Mouse (Mus musculus): ENCODE measurements at regions not wholly inside any gene's neighbourhood (a gene's known extent, or its start where the extent isn't known, plus 50 kb on each side); places are given as distances from the start of the nearest gene placed in this dataset.

DNA sequence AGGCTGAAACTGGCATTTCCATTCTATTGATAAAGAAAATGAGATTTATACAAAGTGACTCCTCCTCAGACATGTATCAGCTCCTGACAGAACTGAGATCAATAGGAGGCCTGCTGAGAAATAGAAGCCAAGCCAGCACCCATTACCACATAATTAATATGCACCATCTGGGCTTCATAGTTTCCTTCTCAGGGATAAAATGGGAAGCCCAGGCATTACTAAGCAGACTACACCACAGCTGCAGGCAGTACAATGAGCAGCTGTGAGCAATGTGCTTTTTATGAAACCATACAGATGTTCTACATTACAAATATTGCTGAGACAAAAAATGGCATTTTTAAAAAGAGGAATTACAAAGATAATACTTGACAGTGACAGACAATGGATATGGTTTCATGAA, 950.1 kb downstream of the Otol1 start:
- Histone ChIP-seq H3K4me3 (ENCODE audit: low read depth, low read length) (no peak overlapping the region), H3K36me3 (ENCODE audit: insufficient read depth, low read length) (no peaks in the 10 kb centered on the region), H3K27ac (ENCODE audit: low read depth, low read length) (no peak overlapping the region), H3K4me2 (ENCODE audit: low read depth, low read length, poor library complexity, severe bottlenecking) (no peak overlapping the region), H3K9me3 (ENCODE audit: low read length) (no peaks in the 10 kb centered on the region), H3K9ac (replicated peaks; ENCODE audit: low read length, poor library complexity, severe bottlenecking) (no peak overlapping the region), H3K27me3 (ENCODE audit: insufficient read depth, low read length) (no peaks in the 10 kb centered on the region), H3K4me1 (ENCODE audit: insufficient read depth, low read length) (no peaks in the 10 kb centered on the region)
- DNase-seq (ENCODE audit: low spot score) (peak; percentile 5), ATAC-seq (ENCODE audit: low FRiP score) (no peak)
- no peak for TF ChIP-seq CTCF (IDR thresholded peaks at IDR 0.05)

DNA sequence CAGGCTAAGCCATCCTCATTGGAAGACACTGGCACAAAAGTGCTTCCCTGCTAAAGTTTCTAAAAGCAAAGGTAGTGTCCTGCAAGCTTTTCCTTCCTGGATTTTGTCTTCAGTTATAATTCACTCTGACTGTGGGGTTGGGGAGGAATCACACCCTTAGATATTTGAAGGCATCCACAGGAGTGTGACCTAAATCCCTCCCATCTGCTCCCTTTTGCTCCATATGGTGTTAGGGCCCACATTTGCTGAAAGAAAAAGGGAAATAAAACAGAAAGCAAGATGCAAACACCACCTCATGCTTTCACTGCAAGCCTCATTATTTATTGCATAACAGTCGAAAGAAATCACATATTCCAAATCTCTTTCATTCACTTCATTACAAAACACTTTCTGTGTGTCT, 955.1 kb downstream of the Otol1 start:
- H3K4me1 ChIP-seq (ENCODE audit: insufficient read depth, low read length): no peaks in the 10 kb centered on the region
- TF ChIP-seq CTCF (IDR thresholded peaks at IDR 0.05): no peak
- no peak overlapping the region for H3K9ac ChIP-seq (replicated peaks; ENCODE audit: low read length, poor library complexity, severe bottlenecking)
- H3K4me3 ChIP-seq (ENCODE audit: low read depth, low read length): no peak overlapping the region
- no peak overlapping the region for H3K4me2 ChIP-seq (ENCODE audit: low read depth, low read length, poor library complexity, severe bottlenecking)
- no peak for DNase-seq (ENCODE audit: low spot score)
- ATAC-seq (ENCODE audit: low FRiP score): no peak
- no peaks in the 10 kb centered on the region for H3K27me3 ChIP-seq (ENCODE audit: insufficient read depth, low read length)
- WGBS: 84% methylated on average over 1 of the region's 1 CpGs
- H3K9me3 ChIP-seq (ENCODE audit: low read length): no peaks in the 10 kb centered on the region
- no peak overlapping the region for H3K27ac ChIP-seq (ENCODE audit: low read depth, low read length)
- no peaks in the 10 kb centered on the region for H3K36me3 ChIP-seq (ENCODE audit: insufficient read depth, low read length)

DNA sequence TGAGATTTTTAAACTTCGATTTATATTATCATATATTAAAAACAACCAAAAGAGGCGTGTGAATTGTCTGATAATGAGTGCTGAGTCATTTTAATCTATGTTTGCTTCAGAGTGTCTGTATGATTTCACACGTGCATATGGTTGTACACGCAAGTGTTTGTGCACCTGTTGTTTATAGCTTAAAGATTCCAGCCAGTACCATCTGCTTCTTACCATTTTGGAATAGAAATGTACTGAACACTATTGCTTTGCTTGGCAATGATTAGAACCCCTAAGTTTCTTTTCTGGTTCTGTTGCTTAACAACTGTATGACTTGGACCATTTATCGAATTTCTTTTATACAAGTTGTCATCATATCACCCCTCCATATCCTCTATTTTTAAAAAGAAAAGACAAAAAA, 969.5 kb downstream of the Otol1 start:
- DNase-seq (ENCODE audit: low spot score): no peak
- Histone ChIP-seq H3K4me2 (ENCODE audit: low read depth, low read length, poor library complexity, severe bottlenecking) (no peak overlapping the region), H3K36me3 (ENCODE audit: insufficient read depth, low read length) (no peaks in the 10 kb centered on the region), H3K9ac (replicated peaks; ENCODE audit: low read length, poor library complexity, severe bottlenecking) (no peak overlapping the region), H3K4me1 (ENCODE audit: insufficient read depth, low read length) (no peaks in the 10 kb centered on the region), H3K9me3 (ENCODE audit: low read length) (no peaks in the 10 kb centered on the region), H3K4me3 (ENCODE audit: low read depth, low read length) (no peak overlapping the region), H3K27me3 (ENCODE audit: insufficient read depth, low read length) (no peaks in the 10 kb centered on the region), H3K27ac (ENCODE audit: low read depth, low read length) (no peak overlapping the region)
- 90% methylated on average over 5 of the region's 5 CpGs for WGBS
- no peak for ATAC-seq (ENCODE audit: low FRiP score)
- no peak for TF ChIP-seq CTCF (IDR thresholded peaks at IDR 0.05)

DNA sequence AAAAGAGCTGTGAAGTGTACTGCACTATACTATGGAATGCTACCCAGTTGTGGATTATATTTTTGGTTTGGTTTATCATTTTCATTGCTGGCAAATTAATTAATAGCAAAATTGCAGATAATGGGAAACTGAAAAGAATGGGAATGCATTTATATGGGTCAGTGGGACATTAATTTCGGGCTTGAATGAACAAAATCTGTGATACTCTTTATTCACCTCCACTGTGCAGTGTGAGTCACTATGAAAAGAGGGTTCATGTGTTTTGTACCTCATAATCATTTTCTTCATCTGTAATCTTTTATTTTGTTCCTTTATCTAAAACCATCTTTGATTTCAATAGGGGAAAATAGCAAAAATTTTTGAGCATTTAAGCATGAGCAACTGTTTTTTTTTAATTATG, 983.5 kb downstream of the Otol1 start:
- H3K27me3 ChIP-seq (ENCODE audit: insufficient read depth, low read length): no peaks in the 10 kb centered on the region
- ATAC-seq (ENCODE audit: low FRiP score) (no peak), DNase-seq (ENCODE audit: low spot score) (no peak)
- H3K9me3 ChIP-seq (ENCODE audit: low read length): no peaks in the 10 kb centered on the region
- no peaks in the 10 kb centered on the region for H3K4me1 ChIP-seq (ENCODE audit: insufficient read depth, low read length)
- no peaks in the 10 kb centered on the region for H3K36me3 ChIP-seq (ENCODE audit: insufficient read depth, low read length)
- H3K9ac ChIP-seq (replicated peaks; ENCODE audit: low read length, poor library complexity, severe bottlenecking): no peak overlapping the region
- no peak overlapping the region for H3K4me3 ChIP-seq (ENCODE audit: low read depth, low read length)
- H3K4me2 ChIP-seq (ENCODE audit: low read depth, low read length, poor library complexity, severe bottlenecking): no peak overlapping the region
- no peak overlapping the region for H3K27ac ChIP-seq (ENCODE audit: low read depth, low read length)
- WGBS: 75% methylated on average over 1 of the region's 1 CpGs
- TF ChIP-seq CTCF (IDR thresholded peaks at IDR 0.05): no peak

DNA sequence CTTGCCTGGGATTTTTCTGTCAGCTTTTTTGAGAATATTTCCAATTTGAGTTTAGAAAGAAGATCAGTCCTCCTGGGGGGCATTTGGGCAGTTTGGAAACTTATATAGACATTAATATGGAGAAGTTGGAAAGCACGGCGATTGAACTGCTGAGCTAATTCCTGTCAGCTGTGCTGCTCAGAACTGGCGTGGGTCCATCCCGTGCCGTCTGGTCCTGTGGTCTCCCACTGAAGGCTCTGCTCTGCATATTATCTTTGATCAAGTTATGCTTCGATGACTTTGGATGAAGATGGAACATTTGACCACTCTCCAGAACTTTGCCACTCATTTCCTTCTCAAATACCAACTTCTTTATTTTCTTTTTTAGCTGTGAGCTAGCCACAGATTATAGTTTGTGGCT, 995.6 kb downstream of the Otol1 start:
- Histone ChIP-seq H3K4me1 (ENCODE audit: insufficient read depth, low read length) (no peaks in the 10 kb centered on the region), H3K36me3 (ENCODE audit: insufficient read depth, low read length) (no peaks in the 10 kb centered on the region), H3K9me3 (ENCODE audit: low read length) (no peaks in the 10 kb centered on the region), H3K27ac (ENCODE audit: low read depth, low read length) (no peak overlapping the region), H3K9ac (replicated peaks; ENCODE audit: low read length, poor library complexity, severe bottlenecking) (no peak overlapping the region), H3K4me3 (ENCODE audit: low read depth, low read length) (no peak overlapping the region), H3K27me3 (ENCODE audit: insufficient read depth, low read length) (no peaks in the 10 kb centered on the region), H3K4me2 (ENCODE audit: low read depth, low read length, poor library complexity, severe bottlenecking) (no peak overlapping the region)
- ATAC-seq (ENCODE audit: low FRiP score): no peak
- no peak for TF ChIP-seq CTCF (IDR thresholded peaks at IDR 0.05)
- WGBS: 75% methylated on average over 6 of the region's 6 CpGs
- peak; percentile 82 for DNase-seq (ENCODE audit: low spot score)

All from midbrain, postnatal 0 days (tissue).